Mouse (Mus musculus) adrenal gland, postnatal 4 days (tissue): ENCODE measurements around the gene Smok2b. TPM values are rescaled to one million over a fixed set of nuclear protein-coding genes. Genes with fewer than 3 reads are reported as not detected.
"Not testable (repeated sequence)": the region's sequence is repeated elsewhere in the genome, so short reads cannot be mapped to it uniquely, and the experiment has no call there.

Experiments used
- DNase-seq, 2 experiments: peaks; one replicate each; pipeline ENCODE4 v3.0.0; 2021 to 2022; ENCODE audit warnings: low spot score in 2 of 2, mixed read lengths in 2 of 2
- long read RNA-seq, 2 experiments: library from polyadenylated mRNA; stranded (forward); transcript quantifications; one replicate each; pipeline ENCODE4 v2.0.0; 2021
- total RNA-seq, 2 experiments: library from RNA; stranded (reverse); gene quantifications; 2 replicates each; pipeline ENCODE4 v1.2.3; 2021

The Smok2b gene
- total RNA-seq = not detected
- long read RNA-seq, experiment 1 = 0 reads
- long read RNA-seq, experiment 2 = 0 reads

DNA sequence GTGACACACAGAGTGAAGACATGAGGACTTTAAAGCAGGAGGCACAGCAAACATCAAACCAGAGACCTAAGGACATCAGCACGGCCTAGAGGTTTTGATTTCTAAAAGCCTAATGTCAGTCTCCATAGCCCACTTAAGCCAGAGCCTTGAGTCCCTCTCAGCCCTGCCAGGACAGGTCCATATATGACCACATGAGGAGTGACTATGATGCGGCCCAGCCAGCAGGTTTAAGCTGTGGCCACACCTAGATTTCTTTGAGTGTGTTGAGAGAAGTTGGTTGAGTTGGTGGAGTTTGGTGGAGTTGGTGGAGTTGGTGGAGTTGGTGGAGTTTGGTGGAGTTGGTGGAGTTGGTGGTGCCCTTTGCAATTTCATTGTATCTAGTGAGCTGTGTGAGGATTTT, at the start of gene Smok2b:
TSS of gene Smok2b (plus strand) at position 301 of the 400 bp plus-strand sequence.
- not testable (repeated sequence) for DNase-seq

- DNase-seq = not testable (repeated sequence)
Measured at GRCm38 (mm10) chr17:13180491-13180890, 49.6 kb upstream of the Smok2b start.

DNA sequence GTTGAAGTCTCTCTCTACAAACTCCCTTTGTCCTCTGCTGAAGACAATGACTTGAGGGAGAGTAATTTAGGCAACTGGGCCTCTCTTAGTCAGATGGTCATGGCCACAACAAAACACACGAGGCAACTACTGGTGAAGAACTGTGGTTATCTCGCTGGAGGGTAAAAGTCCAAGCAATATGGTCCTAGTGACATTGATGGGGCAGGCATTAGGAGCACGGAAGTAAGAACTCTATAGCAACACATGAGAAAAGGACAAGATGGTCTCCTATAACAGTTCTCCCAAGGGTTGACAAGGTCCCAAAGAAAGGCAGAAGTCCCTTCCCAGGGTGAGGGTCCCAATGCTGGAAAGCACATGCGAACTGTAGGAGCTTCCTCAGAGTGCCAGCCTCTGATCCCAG, 47.3 kb upstream of the Smok2b start:
- DNase-seq = not testable (repeated sequence)

DNA sequence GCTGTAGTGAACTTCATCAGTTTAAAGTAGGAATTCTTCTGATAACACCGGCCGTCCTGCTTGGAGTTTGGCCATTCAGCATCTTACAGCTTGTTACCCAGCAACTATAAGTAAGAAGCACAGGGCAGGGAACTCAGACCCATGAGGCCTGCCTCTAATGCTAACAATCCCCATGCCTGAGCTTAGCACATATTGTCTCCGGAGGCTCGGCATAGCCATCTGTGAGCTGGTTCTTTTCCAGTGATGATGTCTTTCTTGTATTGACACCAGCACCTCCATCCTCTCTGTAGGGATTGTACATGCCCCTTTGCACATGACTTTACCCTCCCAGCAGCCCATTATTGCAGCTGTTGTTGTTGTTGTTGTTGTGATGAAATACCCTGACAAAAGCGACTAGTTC, 45.5 kb upstream of the Smok2b start:
- DNase-seq = not testable (repeated sequence)

- DNase-seq = not testable (repeated sequence)
Measured at GRCm38 (mm10) chr17:13186541-13186940, 43.5 kb upstream of the Smok2b start.

DNA sequence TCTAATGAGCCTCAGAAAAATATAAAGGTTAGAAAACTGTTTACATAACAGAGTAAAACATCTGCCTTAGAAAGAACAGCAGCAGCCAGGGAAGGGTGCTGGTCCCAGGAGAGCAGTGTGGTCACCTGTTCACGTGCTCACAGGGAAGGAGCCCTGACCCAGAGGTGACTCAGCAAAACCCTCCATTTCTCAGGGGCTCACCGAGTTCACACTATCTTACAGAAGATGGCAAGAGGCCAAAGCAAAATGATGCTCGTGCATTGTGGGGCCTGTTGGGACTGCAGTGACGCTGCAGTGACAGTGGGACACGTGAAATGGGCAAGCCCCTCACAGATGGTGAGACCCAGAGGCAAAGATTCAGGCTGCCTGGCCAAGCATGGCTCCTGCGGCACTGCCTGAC, 42.4 kb upstream of the Smok2b start:
- DNase-seq = not testable (repeated sequence)

GRCm38 (mm10) chr17:13188846-13189245, 41.2 kb upstream of the Smok2b start:
- DNase-seq = not testable (repeated sequence)

DNA sequence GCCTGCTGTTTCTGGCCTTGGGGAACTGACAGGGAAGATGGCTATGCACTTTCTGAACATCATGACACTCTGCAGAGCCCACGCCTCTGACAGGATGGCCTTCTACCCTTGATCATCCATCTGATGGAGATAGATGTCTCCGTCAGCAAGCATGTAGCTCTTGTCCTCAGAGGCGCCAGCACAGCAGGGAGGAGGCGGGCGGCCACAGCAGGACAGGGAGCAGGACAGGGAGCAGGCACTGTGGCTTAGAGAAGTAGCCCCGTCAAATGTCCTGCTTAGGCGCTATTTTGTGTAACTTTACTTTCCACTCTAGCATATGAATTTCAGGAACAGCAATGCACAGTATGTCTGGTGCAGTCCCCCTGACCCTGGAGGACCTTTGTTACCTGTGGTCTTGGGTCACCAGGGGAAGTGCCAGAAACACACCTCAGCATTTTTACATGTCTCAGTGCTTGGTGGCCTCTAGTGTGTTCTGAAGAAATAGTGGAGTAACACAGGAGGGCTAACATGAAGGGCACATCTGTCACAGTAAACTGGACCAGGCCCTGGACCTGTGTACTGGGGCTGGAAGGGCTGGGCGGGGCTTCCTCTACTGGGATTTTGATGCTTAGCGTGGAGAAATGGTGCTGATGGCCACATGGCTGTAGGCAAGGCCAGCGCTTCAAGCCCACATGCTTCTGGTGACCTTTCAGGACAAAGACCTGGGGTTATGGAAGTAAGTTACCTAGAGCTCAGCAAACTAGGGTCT, 39.0 kb upstream of the Smok2b start:
- DNase-seq = not testable (repeated sequence)

DNA sequence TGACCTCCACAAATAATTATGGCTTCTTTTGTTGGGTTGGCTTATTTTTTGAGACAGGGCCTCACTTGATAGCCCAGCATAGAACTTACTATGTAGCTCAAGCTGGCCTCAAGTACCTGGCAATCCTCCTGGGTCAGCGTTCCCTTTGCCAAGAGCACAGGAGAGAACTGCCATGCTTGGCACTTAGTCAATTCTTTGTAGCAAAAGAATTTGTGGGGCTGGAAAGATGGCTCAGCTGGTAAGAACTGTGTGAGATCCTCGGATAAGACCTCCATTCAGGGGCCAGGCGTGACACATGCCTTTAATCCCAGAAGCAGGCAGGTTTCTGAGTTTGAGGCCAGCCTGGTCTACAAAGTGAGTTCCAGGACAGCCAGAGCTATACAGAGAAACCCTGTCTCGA, 33.6 kb upstream of the Smok2b start:
- not testable (repeated sequence) for DNase-seq

DNA sequence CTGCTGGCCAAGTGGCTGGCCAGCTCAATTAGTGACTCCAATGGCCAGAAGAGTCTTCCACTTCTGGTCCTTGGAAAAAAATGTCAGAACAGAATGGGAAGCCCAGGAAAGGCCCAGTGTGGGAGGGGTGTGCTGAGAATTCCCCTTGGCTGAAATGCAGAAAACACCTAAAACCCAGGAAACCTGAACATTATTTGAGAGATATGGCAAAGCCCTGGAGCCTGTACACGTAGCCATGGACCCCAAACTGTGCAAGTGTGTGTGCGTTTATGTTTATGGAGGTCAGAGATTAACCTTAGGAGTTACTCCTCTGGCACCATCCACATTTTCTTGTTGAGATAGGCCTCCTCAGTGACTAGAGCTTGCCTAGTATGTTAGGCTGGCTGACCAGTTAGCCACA, 31.2 kb upstream of the Smok2b start:
- DNase-seq = not testable (repeated sequence)

DNA sequence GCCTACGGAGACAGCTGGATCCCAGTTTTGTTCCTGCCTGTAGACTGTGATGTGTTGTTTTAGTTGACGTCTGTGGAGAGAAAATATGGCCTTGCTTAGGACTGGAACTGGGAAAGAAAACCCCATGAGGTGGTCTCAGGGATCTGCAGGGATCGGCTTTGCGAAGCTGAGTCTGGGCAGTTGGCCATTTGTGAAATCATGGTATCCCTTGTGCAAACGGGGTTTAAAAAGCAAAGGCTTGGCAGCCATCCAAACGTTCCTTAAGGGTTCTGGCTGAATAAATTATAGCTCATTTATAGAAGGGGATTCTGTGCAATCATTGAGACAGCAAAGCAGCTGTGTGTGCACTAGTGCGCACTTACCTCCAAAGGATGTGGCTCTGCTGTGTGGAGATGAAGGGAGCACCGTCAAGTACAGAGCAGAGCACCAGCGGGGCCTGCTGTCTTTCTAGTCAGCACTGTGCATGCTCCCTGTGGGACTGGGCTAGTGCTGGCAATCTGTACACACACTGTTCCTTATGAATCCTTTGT, 30.1 kb upstream of the Smok2b start:
- not testable (repeated sequence) for DNase-seq

DNA sequence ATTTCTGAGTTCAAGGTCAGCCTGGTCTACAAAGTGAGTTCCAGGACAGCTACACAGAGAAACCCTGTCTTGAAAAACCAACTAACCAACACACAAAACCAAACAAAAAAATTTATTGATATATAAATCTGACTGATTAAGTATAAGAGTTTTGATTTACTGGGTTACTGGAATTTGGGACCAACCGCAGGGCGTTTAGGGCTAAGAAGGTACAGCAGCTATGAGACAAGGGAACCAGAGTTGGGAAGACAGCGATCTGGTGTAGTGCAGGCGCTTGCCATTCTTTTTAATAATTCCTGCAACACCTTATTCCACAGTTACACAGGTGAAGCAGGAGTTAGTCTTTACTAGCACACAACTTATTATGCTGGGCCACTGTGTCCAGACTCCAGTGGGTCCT, 28.5 kb upstream of the Smok2b start:
- DNase-seq = not testable (repeated sequence)

DNA sequence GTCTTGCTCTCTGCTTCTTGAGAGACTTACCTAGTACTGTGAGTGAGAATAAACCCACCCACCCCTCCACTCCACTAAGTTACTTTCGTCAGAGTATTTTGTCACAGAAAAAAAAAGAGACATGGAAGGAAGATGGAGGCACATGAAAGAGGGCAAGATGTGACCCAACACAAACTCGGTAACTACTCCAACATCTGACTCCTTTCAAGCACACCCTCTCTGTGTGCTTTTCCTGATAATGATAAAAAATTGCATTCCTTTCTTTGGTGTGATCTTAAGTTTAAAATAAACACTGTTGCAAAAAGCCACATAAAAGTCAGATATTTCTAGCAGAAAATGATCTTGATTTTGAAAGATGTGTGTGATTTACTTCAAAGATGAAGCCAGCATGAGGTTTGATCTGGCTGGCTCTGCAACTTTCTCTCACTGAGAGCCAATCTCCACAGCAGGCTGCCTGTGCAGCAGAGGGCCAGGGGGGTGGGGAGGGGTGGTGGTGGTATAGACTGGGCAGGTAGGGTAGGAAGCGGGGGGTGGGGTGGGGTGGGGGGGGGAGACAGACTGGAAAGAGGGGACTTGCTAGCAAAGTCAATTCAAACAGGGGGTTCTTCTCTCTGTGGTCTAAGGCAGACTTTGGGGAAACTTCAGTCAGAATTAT, 27.5 kb upstream of the Smok2b start:
- DNase-seq = not testable (repeated sequence)

- not testable (repeated sequence) for DNase-seq
Measured at GRCm38 (mm10) chr17:13205247-13205646, 24.8 kb upstream of the Smok2b start.

- no peak for DNase-seq
Measured at GRCm38 (mm10) chr17:13206491-13206890, 23.6 kb upstream of the Smok2b start.

DNA sequence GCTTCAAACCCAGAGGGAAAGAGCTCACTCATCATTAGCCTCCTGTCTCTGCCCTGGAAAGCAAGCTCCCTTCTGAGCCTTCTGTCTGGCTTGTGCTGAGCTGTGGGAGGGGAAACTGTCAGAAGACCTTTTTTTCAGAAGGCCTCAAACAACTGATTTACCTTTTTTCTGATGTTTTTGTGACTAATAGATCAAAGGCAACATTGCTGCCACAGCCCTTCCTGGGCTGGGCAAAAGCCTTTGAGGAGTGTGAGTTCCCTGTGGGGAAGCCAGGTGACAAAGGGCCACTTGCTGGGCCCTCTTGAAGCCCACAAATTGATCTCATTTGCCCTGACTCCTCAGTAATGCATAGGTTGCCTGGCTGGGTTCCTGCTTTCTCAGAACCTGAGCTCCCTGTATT, 21.6 kb upstream of the Smok2b start:
- not testable (repeated sequence) for DNase-seq

DNA sequence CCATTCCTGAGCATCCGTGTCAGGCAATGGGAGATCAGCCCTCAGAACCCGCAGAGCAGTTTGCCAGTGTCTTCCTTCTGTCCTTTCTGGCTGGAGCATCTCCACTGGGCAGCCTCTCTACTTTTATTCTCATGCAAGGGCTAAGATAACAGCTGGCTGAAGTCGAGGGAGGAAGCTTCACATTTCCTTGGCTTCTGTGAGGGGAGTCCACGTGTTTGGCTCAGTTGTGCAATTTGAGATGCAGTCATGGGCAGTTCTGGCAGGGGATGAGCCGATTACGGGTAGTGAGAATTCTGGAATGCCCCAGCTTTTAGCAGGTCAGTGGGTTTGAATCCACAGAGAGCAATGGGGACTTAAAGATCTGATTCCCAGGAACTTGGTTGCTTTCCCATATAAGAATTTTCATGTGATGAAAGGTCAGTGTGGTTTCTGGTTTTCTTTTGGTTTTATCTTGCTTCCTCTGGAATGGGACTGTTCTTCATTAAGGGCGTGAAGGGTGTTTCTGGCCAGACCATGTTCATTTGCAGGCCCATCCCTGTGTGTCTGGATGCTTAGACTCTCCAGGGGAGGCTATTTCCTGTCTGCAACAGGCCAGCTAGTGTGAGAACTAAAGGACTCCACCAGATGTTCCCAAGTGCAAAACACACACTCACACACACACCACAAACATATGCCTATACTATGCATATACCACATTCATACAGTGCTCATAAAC, 17.8 kb upstream of the Smok2b start:
- no peak for DNase-seq

- no peak for DNase-seq
Measured at GRCm38 (mm10) chr17:13214169-13214568, 15.9 kb upstream of the Smok2b start.

GRCm38 (mm10) chr17:13215595-13215994, 14.5 kb upstream of the Smok2b start:
- DNase-seq = no peak

GRCm38 (mm10) chr17:13220888-13221287, 9.2 kb upstream of the Smok2b start, which contains the start of gene Smok2a:
TSS of gene Smok2a (plus strand) at chr17:13221188.
- no peak for DNase-seq

GRCm38 (mm10) chr17:13221921-13222320, 8.1 kb upstream of the Smok2b start:
- not testable (repeated sequence) for DNase-seq
